Mouse (Mus musculus) hindbrain, postnatal 0 days (tissue): Measurements from ENCODE around the gene Selenom. TPM values are rescaled to one million over a fixed set of nuclear protein-coding genes. Genes with fewer than 3 reads are reported as not detected.

Experiments
- ATAC-seq: fragments of 200-750 bp; cut with Nextera tagmentation; 2 replicates; pipeline ENCODE4 v1.8.0; 2017; ENCODE audit warnings: mild to moderate bottlenecking, moderate TSS enrichment, moderate library complexity
- DNase-seq: peaks from one replicate; pipeline ENCODE4 v3.0.0-alpha.2; 2015; ENCODE audit warnings: low spot score
- H3K27ac ChIP-seq: fragments of 300-500 bp; sonication (generic); 2 replicates; pipeline ENCODE4 v1.5.1; 2014; ENCODE audit warnings: mild to moderate bottlenecking
- H3K27me3 ChIP-seq: fragments of 300-500 bp; sonication (generic); 2 replicates; pipeline ENCODE4 v1.6.1; 2014; ENCODE audit warnings: low read length, mixed read lengths; ENCODE audit not compliant: insufficient read depth
- H3K36me3 ChIP-seq: fragments of 300-500 bp; sonication (generic); 2 replicates; pipeline ENCODE4 v1.6.1; 2014; ENCODE audit warnings: low read length, mixed read lengths; ENCODE audit not compliant: insufficient read depth
- H3K4me1 ChIP-seq: fragments of 300-500 bp; sonication (generic); 2 replicates; pipeline ENCODE4 v1.6.1; 2014; ENCODE audit warnings: antibody characterized with exemption, low read length, mixed read lengths; ENCODE audit not compliant: insufficient read depth
- H3K4me2 ChIP-seq: fragments of 300-500 bp; sonication (generic); 2 replicates; pipeline ENCODE4 v1.6.1; 2014; ENCODE audit warnings: low read depth, mild to moderate bottlenecking, low read length, moderate library complexity, mixed read lengths
- H3K4me3 ChIP-seq: fragments of 300-500 bp; sonication (generic); 2 replicates; pipeline ENCODE4 v1.5.1; 2014; ENCODE audit warnings: low read length
- H3K9ac ChIP-seq: fragments of 300-500 bp; sonication (generic); replicated peaks from 2 replicates; pipeline ENCODE4 v1.6.1; 2014; ENCODE audit warnings: mild to moderate bottlenecking, low read length, moderate library complexity, mixed read lengths
- H3K9me3 ChIP-seq: fragments of 300-500 bp; sonication (generic); 2 replicates; pipeline ENCODE4 v1.6.1; 2016; ENCODE audit warnings: low read length, mixed read lengths
- CTCF ChIP-seq: IDR thresholded peaks from 2 replicates; pipeline ENCODE4 v1.5.1; 2016; ENCODE audit warnings: antibody characterized with exemption, control low read depth, low read depth
- WGBS: fragments of 180-500 bp; shearing (Covaris S2); extraction: QIAGEN DNeasy Blood & Tissue Kit; methylation state at CpG from one replicate; pipeline ENCODE4 v1.1.7; 2014; 5-methylcytosine and 5-hydroxymethylcytosine counted together
- polyA plus RNA-seq: library from polyadenylated mRNA; unstranded; fragments of >200 nt; fragmentation: Nextera tagmentation; extraction: Ambion mirVana; gene quantifications from 2 replicates; pipeline ENCODE4 v1.2.1, GENCODE M21; 2015
- total RNA-seq: library from RNA; depleted of rRNA; stranded (reverse); fragments of >200 nt; gene quantifications from 2 replicates; pipeline ENCODE4 v1.2.3, GENCODE M21; 2014

The Selenom gene
- total and polyA plus RNA-seq, 2 experiments from 2014 or later, result 359 to 384 TPM

GRCm38 (mm10) chr11:3529476-3530252, 15.2 kb downstream of the Selenom start:
- no peak overlapping the region for H3K9ac ChIP-seq
- DNase-seq (no peak), ATAC-seq (no peak)
- 80% methylated on average over 20 of the region's 20 CpGs for WGBS
- H3K27me3 ChIP-seq, result no peaks in the 10 kb centered on the region
- H3K4me1 ChIP-seq, result no peaks in the 10 kb centered on the region
- no peaks in the 10 kb centered on the region for H3K9me3 ChIP-seq
- H3K4me3 ChIP-seq, result no peak overlapping the region
- H3K4me2 ChIP-seq, result no peak overlapping the region
- H3K27ac ChIP-seq, result no peak overlapping the region
- no peak for TF ChIP-seq CTCF
- no peaks in the 10 kb centered on the region for H3K36me3 ChIP-seq

- no peak overlapping the region for H3K27ac ChIP-seq
- H3K36me3 ChIP-seq, result no peaks in the 10 kb centered on the region
- H3K4me2 ChIP-seq, result no peak overlapping the region
- no peaks in the 10 kb centered on the region for H3K9me3 ChIP-seq
- H3K4me1 ChIP-seq, result no peaks in the 10 kb centered on the region; the same call in 1 of the 2 replicates
- no peak for TF ChIP-seq CTCF
- DNase-seq (no peak), ATAC-seq (no peak)
- no peak overlapping the region for H3K4me3 ChIP-seq
- no peaks in the 10 kb centered on the region for H3K27me3 ChIP-seq
- WGBS, result 88% methylated on average over 3 of the region's 3 CpGs
- H3K9ac ChIP-seq, result no peak overlapping the region
Measured at GRCm38 (mm10) chr11:3530731-3531130, 16.2 kb downstream of the Selenom start.

- Histone ChIP-seq H3K9ac (no peak overlapping the region), H3K4me3 (no peak overlapping the region), H3K4me2 (no peak overlapping the region), H3K36me3 (no peaks in the 10 kb centered on the region), H3K27ac (no peak overlapping the region), H3K9me3 (no peaks in the 10 kb centered on the region), H3K4me1 (peaks cover 3% of the 10 kb centered on the region; the same call in 1 of the 2 replicates), H3K27me3 (no peaks in the 10 kb centered on the region)
- DNase-seq, result peak; percentile 79
- peak; percentile 83 for TF ChIP-seq CTCF
- no peak for ATAC-seq
- WGBS, result 88% methylated on average over 6 of the region's 6 CpGs
Measured at GRCm38 (mm10) chr11:3531634-3532033, 17.1 kb downstream of the Selenom start.

DNA sequence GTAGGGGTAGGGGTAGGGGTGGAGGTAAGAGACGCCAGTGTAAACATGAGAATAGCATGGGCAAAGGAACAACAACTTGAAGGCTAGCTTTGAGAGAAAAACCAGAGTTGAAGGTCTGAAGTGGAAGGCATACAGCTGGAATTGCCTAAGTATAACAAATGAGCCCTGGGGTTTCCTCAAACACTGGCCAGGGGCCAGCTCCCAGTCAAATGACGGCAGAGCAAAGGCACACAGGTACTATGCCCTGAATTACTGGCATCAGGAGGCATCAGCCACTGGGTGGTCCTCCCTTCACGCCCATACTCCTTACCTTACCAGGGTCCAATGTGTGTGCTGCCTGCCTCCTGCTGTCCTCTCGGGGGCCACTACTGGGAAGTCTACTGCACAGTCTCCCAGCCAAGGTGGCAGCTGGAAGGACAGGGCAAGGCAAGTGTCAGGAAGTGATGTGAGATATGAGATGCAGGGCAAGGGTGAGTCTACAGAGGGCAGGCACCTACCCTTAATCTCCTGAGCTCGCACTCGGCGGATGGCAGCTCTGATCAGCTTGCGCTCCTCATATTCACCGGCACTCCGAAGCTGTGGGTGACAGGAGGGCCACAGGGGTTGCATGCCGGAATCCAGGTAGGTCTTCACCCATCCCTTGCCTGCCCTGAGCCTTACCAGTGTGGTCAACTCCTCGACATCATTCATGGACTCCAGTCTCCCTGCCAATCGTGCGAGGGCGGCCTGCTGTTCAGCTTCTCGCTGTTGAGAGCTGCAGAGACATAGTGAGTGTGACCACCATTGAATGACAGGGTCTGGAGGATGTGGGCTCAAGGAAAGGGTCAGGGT, 17.8 kb downstream of the Selenom start:
- Histone ChIP-seq H3K4me3 (no peak overlapping the region), H3K4me1 (peaks cover 3% of the 10 kb centered on the region; the same call in 1 of the 2 replicates), H3K9me3 (no peaks in the 10 kb centered on the region), H3K27me3 (no peaks in the 10 kb centered on the region), H3K4me2 (no peak overlapping the region), H3K36me3 (no peaks in the 10 kb centered on the region), H3K27ac (no peak overlapping the region), H3K9ac (no peak overlapping the region)
- 89% methylated on average over 16 of the region's 16 CpGs for WGBS
- no peak for ATAC-seq
- no peak for TF ChIP-seq CTCF
- DNase-seq, result no peak

GRCm38 (mm10) chr11:3533406-3533932, 19.0 kb downstream of the Selenom start:
- TF ChIP-seq CTCF, result no peak
- WGBS, result 70% methylated on average over 17 of the region's 17 CpGs
- H3K36me3 ChIP-seq, result no peaks in the 10 kb centered on the region
- H3K27ac ChIP-seq, result no peak overlapping the region
- no peaks in the 10 kb centered on the region for H3K9me3 ChIP-seq
- no peak overlapping the region for H3K4me3 ChIP-seq
- ATAC-seq (no peak), DNase-seq (no peak)
- H3K4me1 ChIP-seq, result peaks cover 3% of the 10 kb centered on the region; the same call in 1 of the 2 replicates
- no peak overlapping the region for H3K9ac ChIP-seq
- no peaks in the 10 kb centered on the region for H3K27me3 ChIP-seq
- no peak overlapping the region for H3K4me2 ChIP-seq

DNA sequence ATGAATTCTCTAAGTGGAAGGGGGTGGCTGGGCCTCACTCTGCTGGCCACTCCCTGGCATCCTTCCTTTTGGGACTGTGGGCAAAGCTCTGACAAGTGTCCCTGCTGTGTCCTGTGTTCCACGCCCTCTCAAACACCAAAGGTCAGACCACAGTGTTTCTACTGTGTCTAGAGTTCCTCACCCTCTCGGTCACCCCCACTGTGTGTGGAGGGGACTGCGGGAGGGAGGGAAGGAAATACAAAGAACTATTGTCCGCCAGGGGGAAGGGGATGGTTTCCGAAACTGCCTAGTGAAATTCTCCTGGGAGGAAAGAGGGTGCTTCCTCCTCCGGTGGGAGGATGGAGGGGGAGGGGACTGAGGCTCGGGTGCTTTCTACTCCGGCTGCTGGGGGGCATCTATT, 20.5 kb downstream of the Selenom start:
- TF ChIP-seq CTCF, result no peak
- H3K27ac ChIP-seq, result no peak overlapping the region
- no peaks in the 10 kb centered on the region for H3K27me3 ChIP-seq
- H3K4me2 ChIP-seq, result peak overlapping the region; percentile 97
- peak; percentile 26 for DNase-seq
- H3K9ac ChIP-seq, result peak overlapping the region; percentile 62; the same call in 1 of the 2 replicates
- ATAC-seq, result 0 out of 2 replicates have a peak, but pooled peaks have one; percentile 8
- no peaks in the 10 kb centered on the region for H3K36me3 ChIP-seq
- 8% methylated on average over 8 of the region's 8 CpGs for WGBS
- H3K9me3 ChIP-seq, result no peaks in the 10 kb centered on the region
- peaks cover 3% of the 10 kb centered on the region; the same call in 1 of the 2 replicates for H3K4me1 ChIP-seq
- H3K4me3 ChIP-seq, result peak overlapping the region; percentile 54
